In the genomic region with DNA sequence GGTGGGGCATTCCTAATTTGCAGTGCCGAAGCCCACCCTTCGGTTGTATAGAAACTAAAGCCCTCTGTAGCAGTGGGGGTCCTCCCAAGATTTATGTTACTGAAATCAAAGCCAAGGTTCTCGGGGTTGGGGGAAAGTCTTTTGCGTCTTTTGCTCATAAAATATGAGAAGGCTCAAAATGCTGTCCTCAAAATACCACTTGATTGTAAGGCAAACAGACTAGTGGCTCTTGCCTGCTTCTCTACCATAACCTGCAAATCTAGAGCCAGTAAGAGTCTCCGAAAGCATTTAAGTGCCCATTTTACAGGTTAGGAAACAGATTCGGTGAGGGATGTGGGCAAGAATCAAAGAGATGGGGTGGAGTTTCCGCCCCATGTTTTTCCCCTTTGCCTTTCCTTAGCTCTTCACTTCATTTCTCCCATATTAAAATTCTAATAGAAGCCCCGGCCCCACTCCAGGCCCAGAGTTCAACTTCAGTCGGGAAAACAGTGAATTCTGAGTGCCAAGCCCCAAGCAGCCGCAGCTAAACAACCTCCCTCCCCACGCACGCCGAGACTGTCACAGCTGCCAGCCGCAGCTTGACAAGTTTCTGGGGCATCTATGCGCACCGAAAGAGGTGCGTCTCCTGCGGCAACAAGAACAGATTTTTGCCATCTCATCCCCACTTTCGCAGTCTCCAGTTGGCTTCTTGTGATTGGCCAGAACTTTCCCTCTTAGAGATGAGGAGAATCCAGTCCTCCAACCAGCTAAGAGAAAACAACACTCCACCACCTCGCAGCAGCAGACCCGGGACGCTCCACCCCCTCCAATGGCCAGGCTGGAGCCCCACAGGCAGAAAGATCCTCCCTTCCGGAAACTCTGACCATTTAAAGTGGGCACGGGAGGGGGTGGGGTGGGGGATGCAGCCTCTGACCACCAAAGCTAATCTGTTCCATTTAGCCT, we compare ENCODE assay signal across 9 mouse cellular contexts. TPM values are rescaled to one million over a fixed set of nuclear protein-coding genes. Genes with fewer than 3 reads are reported as not detected.
DNase-seq lines count a peak whose midpoint lies in the region; ATAC-seq and TF ChIP-seq lines count a peak whose summit lies in the region.
"Had no signal": no experiment of that assay in that cellular context is flagged by ENCODE, and none has a peak within 500 bp of the region (broad histone marks: within the 10 kb centered on the region; RNA-seq: fewer than 3 reads in every experiment).

No protein-coding gene starts in this region.

- no peaks in the 10 kb centered on the region for H3K27me3 ChIP-seq in ES-Bruce4 (ENCODE audit: control insufficient read depth, insufficient read depth, low read length, poor library complexity, severe bottlenecking)
- H3K27me3 ChIP-seq in cerebellum, adult 2 months (ENCODE audit: control insufficient read depth, insufficient read depth, low read length) = no peaks in the 10 kb centered on the region
- H3K27me3 ChIP-seq in forebrain, postnatal 0 days (ENCODE audit: insufficient read depth, low read length) = no peaks in the 10 kb centered on the region
- peaks cover 27% of the 10 kb centered on the region for H3K27me3 ChIP-seq in liver, embryonic 15.5 days

- ATAC-seq in forebrain, postnatal 0 days = peak; percentile 84
- peak; percentile 75 for ATAC-seq in liver, embryonic 15.5 days (ENCODE audit: insufficient read depth)

- WGBS in cerebellum, adult 2 months = 3% methylated on average over 24 of the region's 24 CpGs
- 2% methylated on average over 24 of the region's 24 CpGs for WGBS in forebrain, postnatal 0 days
- 2% methylated on average over 24 of the region's 24 CpGs for WGBS in liver, embryonic 15.5 days (ENCODE audit: insufficient replicate concordance)
- 1% methylated on average over 24 of the region's 24 CpGs for WGBS in olfactory bulb, adult 2 months

- peak overlapping the region; percentile 97 for H3K4me2 ChIP-seq in forebrain, postnatal 0 days (ENCODE audit: low read depth)
- H3K4me2 ChIP-seq in liver, embryonic 15.5 days = peak overlapping the region; percentile 65

- peak overlapping the region; percentile 86 for H3K9ac ChIP-seq in ES-Bruce4 (ENCODE audit: low read depth, poor library complexity, severe bottlenecking)
- peak overlapping the region; percentile 69 for H3K9ac ChIP-seq in forebrain, postnatal 0 days
- H3K9ac ChIP-seq in liver, embryonic 15.5 days = no peak overlapping the region; the same call in 1 of the 2 replicates

- peak overlapping the region; percentile 73 for H3K4me3 ChIP-seq in ES-Bruce4 (ENCODE audit: low read depth, low read length)
- H3K4me3 ChIP-seq in cerebellum, adult 2 months (replicated peaks; ENCODE audit: insufficient read depth, low read depth, low read length) = peak overlapping the region; percentile 62
- H3K4me3 ChIP-seq in forebrain, postnatal 0 days (ENCODE audit: low read depth, low read length) = peak overlapping the region; percentile 52
- peak overlapping the region; percentile 45 for H3K4me3 ChIP-seq in liver, embryonic 15.5 days (replicated peaks)
- peak overlapping the region; percentile 56 for H3K4me3 ChIP-seq in olfactory bulb, adult 2 months (ENCODE audit: insufficient read depth, low read depth, low read length)

- peak overlapping the region; percentile 91 for H3K27ac ChIP-seq in ES-Bruce4 (ENCODE audit: insufficient read depth, low read length)
- peak overlapping the region; percentile 99 for H3K27ac ChIP-seq in cerebellum, adult 2 months (ENCODE audit: insufficient read depth, low read length)
- H3K27ac ChIP-seq in forebrain, postnatal 0 days (ENCODE audit: low read depth, low read length) = peak overlapping the region; percentile 54; the same call in 1 of the 2 replicates
- H3K27ac ChIP-seq in liver, embryonic 15.5 days (replicated peaks) = peak overlapping the region; percentile 59; the same call in 1 of the 2 replicates
- H3K27ac ChIP-seq in olfactory bulb, adult 2 months (ENCODE audit: insufficient read depth, low read depth, low read length) = peak overlapping the region; percentile 93

- no peaks in the 10 kb centered on the region for H3K36me3 ChIP-seq in ES-Bruce4 (ENCODE audit: control insufficient read depth, insufficient read depth, low read length, poor library complexity, severe bottlenecking)
- no peaks in the 10 kb centered on the region for H3K36me3 ChIP-seq in forebrain, postnatal 0 days (ENCODE audit: insufficient read depth)
- H3K36me3 ChIP-seq in liver, embryonic 15.5 days (replicated peaks) = no peaks in the 10 kb centered on the region

- H3K4me1 ChIP-seq in ES-Bruce4 (ENCODE audit: control insufficient read depth, insufficient read depth, low read length) = peaks cover 3% of the 10 kb centered on the region
- peaks cover 15% of the 10 kb centered on the region for H3K4me1 ChIP-seq in cerebellum, adult 2 months (ENCODE audit: control insufficient read depth, insufficient read depth, low read length)
- peaks cover 7% of the 10 kb centered on the region; the same call in 1 of the 2 replicates for H3K4me1 ChIP-seq in forebrain, postnatal 0 days (ENCODE audit: insufficient read depth)
- H3K4me1 ChIP-seq in liver, embryonic 15.5 days (replicated peaks) = 0 out of 2 replicates have a peak, but pooled peaks cover 6% of the 10 kb centered on the region
- peaks cover 15% of the 10 kb centered on the region for H3K4me1 ChIP-seq in olfactory bulb, adult 2 months (ENCODE audit: control insufficient read depth, insufficient read depth, low read length)

- intact Hi-C loops in heart, postnatal 25 days (cut with DNase I) = no loop called here

- peak; percentile 81 to 89 for DNase-seq in cerebellum, adult 2 months
- peak; percentile 70 for DNase-seq in forebrain, postnatal 0 days
- peak; percentile 74 for DNase-seq in heart, postnatal 25 days (ENCODE audit: low spot score)
- DNase-seq in kidney, postnatal 4 days = peak; percentile 78 to 86
- no peak for DNase-seq in thymus, postnatal 14 days

- H3K9me3 ChIP-seq in ES-Bruce4 (replicated peaks; ENCODE audit: control insufficient read depth, insufficient read depth, low read length, poor library complexity, severe bottlenecking) = peaks cover 4% of the 10 kb centered on the region; the same call in 1 of the 2 replicates
- H3K9me3 ChIP-seq in forebrain, postnatal 0 days (ENCODE audit: low read length) = no peaks in the 10 kb centered on the region
- H3K9me3 ChIP-seq in liver, embryonic 15.5 days (replicated peaks) = no peaks in the 10 kb centered on the region

- no peak for TF ChIP-seq CTCF in ES-Bruce4 (IDR thresholded peaks at IDR 0.05; ENCODE audit: low read depth, low read length)
- TF ChIP-seq CTCF in cerebellum, adult 2 months (IDR thresholded peaks at IDR 0.05; ENCODE audit: borderline replicate concordance, insufficient read depth, low read depth, low read length) = no peak
- no peak for TF ChIP-seq CTCF in forebrain, postnatal 0 days (IDR thresholded peaks at IDR 0.05; ENCODE audit: low read depth)
- no peak for TF ChIP-seq CTCF in olfactory bulb, adult 2 months (IDR thresholded peaks at IDR 0.05; ENCODE audit: insufficient read depth, low read depth, low read length)

- TF ChIP-seq EP300 in ES-Bruce4 (IDR thresholded peaks at IDR 0.05; ENCODE audit: insufficient read depth, low read depth, low read length) = peak; percentile 41; the same call in 1 of the 2 replicates

- TF ChIP-seq POLR2A in ES-Bruce4 (IDR thresholded peaks at IDR 0.05; ENCODE audit: insufficient read depth, low read length) = peak; percentile 83
- TF ChIP-seq POLR2A in cerebellum, adult 2 months (IDR thresholded peaks at IDR 0.05; ENCODE audit: borderline replicate concordance, insufficient read depth, low read length) = peak; percentile 73; the same call in 1 of the 2 replicates
- TF ChIP-seq POLR2A in olfactory bulb, adult 2 months (IDR thresholded peaks at IDR 0.05; ENCODE audit: insufficient read depth, low read depth, low read length) = peak; percentile 62

RNA-seq across cellular contexts. Expression of gene Snap25, which starts 33.7 kb away (rescaled TPM):
- polyA plus RNA-seq in ES-Bruce4 (2011; ENCODE audit: insufficient read depth, insufficient read length, low read depth, missing spikeins) = 0.72 and 1.0 TPM in 2 replicates
- 2,833 and 3,013 TPM in 2 replicates for polyA plus RNA-seq in cerebellum, adult 2 months (2012; rRNA removed)
- 244 and 245 TPM in 2 replicates for total RNA-seq in forebrain, postnatal 0 days (2014; rRNA removed)
- polyA plus RNA-seq in forebrain, postnatal 0 days (2015; fragmentation: Nextera tagmentation; extraction: Ambion mirVana) = 171 and 278 TPM in 2 replicates
- total RNA-seq in heart, postnatal 25 days (2021) = not detected
- 0.07 and 0.10 TPM in 2 replicates for polyA plus RNA-seq in liver, embryonic 15.5 days (2015; fragmentation: Nextera tagmentation; extraction: Ambion mirVana)
- 956 and 1,571 TPM in 2 replicates for polyA plus RNA-seq in olfactory bulb, adult 2 months (2012; ENCODE audit: insufficient read depth, insufficient read length, low replicate concordance, missing spikeins)
- total RNA-seq: MEL had no signal

Comparison
In these comparisons a context has a peak if more than half of its experiments do, and no peak if none do; other contexts are left out.
1. RNA of gene Snap25, which starts 33.7 kb away (polyA plus RNA-seq): 2,833 to 3,013 TPM in cerebellum, adult 2 months, 956 to 1,571 TPM in olfactory bulb, adult 2 months and 171 to 278 TPM in forebrain, postnatal 0 days; 0.72 to 1.0 TPM in ES-Bruce4 and 0.07 to 0.10 TPM in liver, embryonic 15.5 days; every median in the first group is over 10 times any median in the second.
2. Peak in every context shown above with its lines, with median percentiles within 50 percentile points of each other: H3K27ac ChIP-seq, H3K4me3 ChIP-seq and POLR2A ChIP-seq.